Mouse (Mus musculus): ENCODE results near the gene Gm21983. TPM values are rescaled to one million over a fixed set of nuclear protein-coding genes. Genes with fewer than 3 reads are reported as not detected.
A peak's percentile ranks its signal among the peaks of the same experiment; 100 is the strongest.

Gene Gm21983
- total RNA-seq (2014; rRNA removed) (2.0 TPM in 1 of 2 replicates, not detected in the other), polyA plus RNA-seq (2015; fragmentation: Nextera tagmentation; extraction: Ambion mirVana) (not detected in 2 replicates)

- H3K4me2 ChIP-seq (ENCODE audit: low read depth, low read length, poor library complexity, severe bottlenecking), result no peak within 1 kb of the TSS
- DNase-seq (ENCODE audit: low spot score) (peak; percentile 28), ATAC-seq (ENCODE audit: low FRiP score) (no peak)
- H3K9me3 ChIP-seq (ENCODE audit: low read length), result no peaks in the 10 kb centered on the region
- 71% methylated on average over 14 of the region's 14 CpGs for WGBS
- no peak within 1 kb of the TSS for H3K27ac ChIP-seq (ENCODE audit: low read depth, low read length)
- peaks cover 12% of the 10 kb centered on the region for H3K36me3 ChIP-seq (ENCODE audit: insufficient read depth, low read length)
- TF ChIP-seq CTCF (IDR thresholded peaks at IDR 0.05), result no peak
- no peaks in the 10 kb centered on the region for H3K4me1 ChIP-seq (ENCODE audit: insufficient read depth, low read length)
- H3K9ac ChIP-seq (replicated peaks; ENCODE audit: low read length, poor library complexity, severe bottlenecking), result 0 out of 2 replicates have a peak within 1 kb of the TSS, but pooled peaks have one; percentile 8
- no peak within 1 kb of the TSS for H3K4me3 ChIP-seq (ENCODE audit: low read depth, low read length)
- H3K27me3 ChIP-seq (ENCODE audit: insufficient read depth, low read length), result no peaks in the 10 kb centered on the region
Observed at GRCm38 (mm10) chr7:27180837-27181695, at the start of gene Gm21983, which contains the start of gene Mia. Gene Gm21983 (minus strand): TSS chr7:27181086. Gene Mia (minus strand): TSS chr7:27181157.

GRCm38 (mm10) chr7:27228865-27229264 lies 48.0 kb upstream of the Gm21983 start:
- DNase-seq (ENCODE audit: low spot score), result no peak
- H3K4me1 ChIP-seq (ENCODE audit: insufficient read depth, low read length), result peaks cover 35% of the 10 kb centered on the region
- peak overlapping the region; percentile 81 for H3K27ac ChIP-seq (ENCODE audit: low read depth, low read length)
- H3K36me3 ChIP-seq (ENCODE audit: insufficient read depth, low read length), result no peaks in the 10 kb centered on the region
- no peak; the same call in 1 of the 2 replicates for ATAC-seq (ENCODE audit: low FRiP score)
- H3K9ac ChIP-seq (replicated peaks; ENCODE audit: low read length, poor library complexity, severe bottlenecking), result peak overlapping the region; percentile 86; the same call in 1 of the 2 replicates
- peak overlapping the region; percentile 91 for H3K4me2 ChIP-seq (ENCODE audit: low read depth, low read length, poor library complexity, severe bottlenecking)
- peak overlapping the region; percentile 78 for H3K4me3 ChIP-seq (ENCODE audit: low read depth, low read length)
- 15% methylated on average over 6 of the region's 6 CpGs for WGBS
- H3K27me3 ChIP-seq (ENCODE audit: insufficient read depth, low read length), result no peaks in the 10 kb centered on the region
- TF ChIP-seq CTCF (IDR thresholded peaks at IDR 0.05), result no peak
- H3K9me3 ChIP-seq (ENCODE audit: low read length), result no peaks in the 10 kb centered on the region

GRCm38 (mm10) chr7:27228281-27228821 lies 47.5 kb upstream of the Gm21983 start, which contains the start of gene Itpkc:
Gene Itpkc (minus strand): TSS chr7:27228661.
- no peaks in the 10 kb centered on the region for H3K27me3 ChIP-seq (ENCODE audit: insufficient read depth, low read length)
- under 1% methylated on average over 48 of the region's 49 CpGs for WGBS
- H3K4me3 ChIP-seq (ENCODE audit: low read depth, low read length), result peak within 1 kb of the TSS; percentile 78
- peak within 1 kb of the TSS; percentile 91 for H3K4me2 ChIP-seq (ENCODE audit: low read depth, low read length, poor library complexity, severe bottlenecking)
- no peaks in the 10 kb centered on the region for H3K9me3 ChIP-seq (ENCODE audit: low read length)
- H3K36me3 ChIP-seq (ENCODE audit: insufficient read depth, low read length), result no peaks in the 10 kb centered on the region
- peak; percentile 46 for TF ChIP-seq CTCF (IDR thresholded peaks at IDR 0.05)
- peak within 1 kb of the TSS; percentile 86 for H3K9ac ChIP-seq (replicated peaks; ENCODE audit: low read length, poor library complexity, severe bottlenecking)
- peaks cover 33% of the 10 kb centered on the region for H3K4me1 ChIP-seq (ENCODE audit: insufficient read depth, low read length)
- peak within 1 kb of the TSS; percentile 81 for H3K27ac ChIP-seq (ENCODE audit: low read depth, low read length)
- DNase-seq (ENCODE audit: low spot score) (peak; percentile 96), ATAC-seq (ENCODE audit: low FRiP score) (peak; percentile 77)

- DNase-seq (ENCODE audit: low spot score) (peak; percentile 6), ATAC-seq (ENCODE audit: low FRiP score) (no peak)
- H3K9ac ChIP-seq (replicated peaks; ENCODE audit: low read length, poor library complexity, severe bottlenecking), result peak overlapping the region; percentile 86
- H3K9me3 ChIP-seq (ENCODE audit: low read length), result no peaks in the 10 kb centered on the region
- peak overlapping the region; percentile 78 for H3K4me3 ChIP-seq (ENCODE audit: low read depth, low read length)
- H3K27me3 ChIP-seq (ENCODE audit: insufficient read depth, low read length), result no peaks in the 10 kb centered on the region
- peak overlapping the region; percentile 81 for H3K27ac ChIP-seq (ENCODE audit: low read depth, low read length)
- TF ChIP-seq CTCF (IDR thresholded peaks at IDR 0.05), result no peak
- no peaks in the 10 kb centered on the region for H3K36me3 ChIP-seq (ENCODE audit: insufficient read depth, low read length)
- 1% methylated on average over 10 of the region's 10 CpGs for WGBS
- peak overlapping the region; percentile 91 for H3K4me2 ChIP-seq (ENCODE audit: low read depth, low read length, poor library complexity, severe bottlenecking)
- peaks cover 33% of the 10 kb centered on the region for H3K4me1 ChIP-seq (ENCODE audit: insufficient read depth, low read length)
Observed at GRCm38 (mm10) chr7:27227676-27228075, 46.8 kb upstream of the Gm21983 start.

GRCm38 (mm10) chr7:27227276-27227675 lies 46.4 kb upstream of the Gm21983 start:
- DNase-seq (ENCODE audit: low spot score), result no peak
- Histone ChIP-seq H3K4me2 (ENCODE audit: low read depth, low read length, poor library complexity, severe bottlenecking) (peak overlapping the region; percentile 91), H3K27ac (ENCODE audit: low read depth, low read length) (peak overlapping the region; percentile 81; the same call in 1 of the 2 replicates)

More at GRCm38 (mm10) chr7:27227276-27227675, 46.4 kb upstream of the Gm21983 start:
- no peak for TF ChIP-seq CTCF (IDR thresholded peaks at IDR 0.05)
- Histone ChIP-seq H3K36me3 (ENCODE audit: insufficient read depth, low read length) (no peaks in the 10 kb centered on the region), H3K9me3 (ENCODE audit: low read length) (no peaks in the 10 kb centered on the region), H3K4me3 (ENCODE audit: low read depth, low read length) (peak overlapping the region; percentile 78), H3K4me1 (ENCODE audit: insufficient read depth, low read length) (peaks cover 33% of the 10 kb centered on the region), H3K27me3 (ENCODE audit: insufficient read depth, low read length) (no peaks in the 10 kb centered on the region), H3K9ac (replicated peaks; ENCODE audit: low read length, poor library complexity, severe bottlenecking) (peak overlapping the region; percentile 86)
- ATAC-seq (ENCODE audit: low FRiP score), result no peak
- WGBS, result 26% methylated on average over 9 of the region's 9 CpGs

Data from midbrain, postnatal 0 days (tissue).